Mouse (Mus musculus) right cerebral cortex, postnatal 25 days (tissue): ENCODE measurements around the gene Cherp.

Source experiments
- DNase-seq: peaks from one replicate; pipeline ENCODE4 v3.0.0; 2022

Cherp gene

DNA sequence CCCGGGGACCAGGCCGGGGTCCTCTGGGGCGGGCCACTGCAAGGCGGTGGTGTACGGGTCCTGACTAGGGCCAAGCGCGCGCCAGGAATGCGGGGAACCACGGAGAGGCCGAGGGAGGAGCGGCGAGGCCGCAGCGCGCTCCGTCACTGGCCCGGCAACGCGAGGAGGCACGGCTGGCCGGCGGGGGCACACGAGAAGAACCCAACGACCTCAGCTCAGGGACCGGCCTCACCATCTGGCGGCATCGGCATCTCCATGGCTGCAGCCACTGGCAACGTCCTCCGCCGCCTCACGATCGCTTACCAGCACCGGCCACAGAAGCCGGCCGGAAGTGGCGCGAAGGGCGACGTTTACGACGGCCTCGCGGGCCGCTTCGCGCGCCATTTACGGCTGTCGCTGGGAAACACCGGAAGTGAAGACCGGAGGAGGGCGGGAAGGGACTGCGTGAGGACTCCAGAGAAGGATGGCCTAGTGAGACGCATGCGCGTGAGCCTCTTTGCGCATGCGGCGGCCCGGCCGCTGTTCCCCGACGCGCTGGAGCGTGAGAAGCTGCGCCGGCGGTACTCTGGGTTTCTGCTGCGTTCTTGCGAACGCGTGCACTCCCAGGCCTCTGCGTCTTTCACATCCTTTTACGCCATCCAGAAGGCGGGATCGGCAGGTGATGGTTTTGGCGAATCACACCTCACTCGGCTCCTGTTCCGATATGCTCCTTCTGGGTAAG is at the start of gene Cherp:
TSS of gene Cherp (minus strand) at position 401 of the 721 bp plus-strand sequence.
- DNase-seq = peak; percentile 99

DNA sequence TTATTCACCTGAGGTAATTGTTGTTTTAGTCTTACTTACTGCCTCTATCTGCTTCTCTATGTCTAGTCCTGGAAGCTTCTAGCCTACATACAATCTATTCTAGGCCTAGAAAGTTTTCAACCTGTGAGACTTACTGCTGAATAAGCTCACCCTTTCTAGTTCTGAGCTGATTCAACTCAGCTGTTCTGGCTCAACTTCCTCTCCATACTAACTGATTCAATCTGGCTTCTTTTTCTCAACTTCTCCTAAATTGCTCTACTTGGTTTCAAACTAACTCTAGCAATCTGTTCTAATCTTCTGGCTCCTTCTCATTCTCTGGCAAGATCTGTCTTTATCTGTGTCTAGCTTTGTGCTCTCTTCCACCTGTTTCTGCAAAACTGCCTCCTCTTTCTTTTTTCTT is 46.9 kb upstream of the Cherp start:
- DNase-seq = no peak

DNA sequence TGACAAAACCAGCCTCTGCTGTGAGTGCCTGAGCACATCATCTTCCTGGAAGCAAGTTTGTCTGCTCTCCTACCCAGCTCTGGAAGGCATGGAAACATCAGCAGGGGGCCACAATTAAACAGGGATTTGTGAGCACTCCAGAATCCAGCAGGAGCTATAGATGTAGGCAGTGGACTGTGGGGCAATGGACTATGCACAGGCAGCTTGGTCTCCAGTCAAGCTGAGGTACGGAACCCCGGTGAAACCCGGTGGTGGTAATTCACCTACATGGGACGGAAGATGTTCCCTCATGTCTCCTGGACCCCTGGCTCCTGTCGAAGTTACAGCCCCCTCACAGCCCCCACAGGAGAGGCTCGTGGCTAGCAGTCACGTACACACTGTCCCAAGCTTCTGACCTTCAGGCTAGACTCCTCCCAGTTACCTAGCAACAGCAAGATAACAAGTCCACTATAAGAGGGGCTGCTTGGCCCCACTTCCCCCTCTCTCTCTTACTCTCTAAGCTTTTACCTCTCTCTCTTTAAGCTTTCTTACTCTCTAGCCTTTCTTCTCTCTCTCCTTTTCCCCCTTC is 42.5 kb upstream of the Cherp start:
- DNase-seq = no peak

DNA sequence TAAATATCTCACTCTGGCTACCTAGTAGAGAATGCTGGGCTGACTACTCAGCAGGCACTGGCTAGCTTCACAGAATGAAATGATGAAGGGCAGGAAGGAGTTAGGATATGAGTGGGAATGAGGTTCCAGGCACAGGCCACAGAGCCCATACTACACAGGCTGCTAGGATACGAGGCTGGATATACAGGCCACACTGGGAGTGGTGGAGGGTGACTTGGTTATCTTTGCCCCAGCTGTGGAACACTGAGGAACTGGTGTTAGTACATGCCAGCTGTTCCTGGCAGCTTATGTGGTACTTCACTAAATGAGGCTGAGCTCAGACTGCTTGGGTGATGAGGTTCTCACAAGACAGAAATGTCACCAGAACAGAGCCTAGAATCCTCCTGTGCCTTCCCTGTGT is 38.1 kb upstream of the Cherp start:
- no peak for DNase-seq

DNA sequence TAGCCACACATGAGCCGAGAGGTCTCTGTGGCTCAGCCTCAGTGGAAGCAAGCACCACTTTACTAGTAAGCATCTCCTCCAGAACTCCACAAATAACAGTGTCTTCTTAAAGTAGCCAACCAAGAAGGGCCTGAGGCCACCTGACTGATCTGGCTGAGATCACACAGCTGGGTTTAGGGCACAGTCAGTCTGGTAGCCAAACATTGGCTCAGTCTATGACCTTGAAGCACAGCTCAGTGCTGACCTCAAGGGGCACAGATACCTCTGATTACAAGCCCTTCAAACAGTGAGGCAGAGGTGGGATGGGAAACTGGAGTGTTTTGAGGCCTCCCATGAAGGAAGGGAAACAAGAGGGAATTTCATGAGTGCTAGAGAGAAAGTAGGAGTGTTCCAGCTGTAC is 37.6 kb upstream of the Cherp start:
- DNase-seq = no peak

DNA sequence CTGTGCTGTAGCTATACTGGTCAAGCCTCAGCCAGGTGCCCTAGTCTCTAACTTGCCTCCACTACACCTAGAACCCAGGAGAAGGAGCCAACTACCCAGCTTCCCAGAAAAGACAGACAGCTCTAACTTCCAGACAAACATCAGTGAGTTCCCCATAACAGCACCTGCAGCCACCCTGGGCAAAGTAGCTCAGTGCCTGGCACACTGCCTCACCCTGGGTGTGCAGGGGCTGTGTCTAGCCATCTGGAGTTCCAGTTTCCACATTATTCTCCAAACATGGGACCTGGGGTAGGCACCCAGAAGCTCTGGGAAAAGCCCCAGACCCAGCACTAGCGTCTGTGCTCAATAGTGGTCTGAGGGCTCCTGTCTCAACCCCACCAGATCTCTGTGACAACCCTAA is 32.5 kb upstream of the Cherp start:
- no peak for DNase-seq

DNA sequence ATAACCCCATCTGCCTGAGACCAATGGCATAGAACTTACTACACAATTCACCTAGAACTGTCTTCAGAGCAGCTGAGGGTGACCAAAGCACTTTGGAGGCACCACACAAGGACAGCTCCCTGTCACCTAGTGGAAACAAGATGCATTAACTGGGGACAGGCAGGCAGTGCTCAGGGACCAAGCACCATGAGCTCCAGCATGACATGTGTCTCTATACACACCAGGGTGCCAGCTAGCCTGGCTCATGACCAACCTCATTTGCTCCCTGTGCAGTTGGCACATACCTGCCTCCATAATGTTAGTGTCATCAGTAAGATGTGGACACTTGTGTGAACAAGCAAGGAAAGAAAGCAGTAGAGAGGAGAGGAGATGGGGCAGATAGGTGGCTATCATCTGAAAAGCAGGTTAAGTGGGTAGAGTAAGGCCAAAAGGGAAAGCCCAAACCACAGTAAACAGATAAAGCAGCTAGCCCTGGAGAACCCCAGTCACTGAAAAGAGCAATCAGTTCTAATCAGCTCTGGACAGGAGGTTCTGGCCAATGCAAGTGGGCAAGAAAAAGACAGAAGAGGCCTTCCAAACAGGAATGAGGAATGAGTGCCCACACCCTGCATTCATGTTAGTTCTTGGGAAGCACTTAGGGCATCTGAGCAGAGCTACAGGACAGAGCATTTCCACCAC is 29.8 kb upstream of the Cherp start:
- no peak for DNase-seq

DNA sequence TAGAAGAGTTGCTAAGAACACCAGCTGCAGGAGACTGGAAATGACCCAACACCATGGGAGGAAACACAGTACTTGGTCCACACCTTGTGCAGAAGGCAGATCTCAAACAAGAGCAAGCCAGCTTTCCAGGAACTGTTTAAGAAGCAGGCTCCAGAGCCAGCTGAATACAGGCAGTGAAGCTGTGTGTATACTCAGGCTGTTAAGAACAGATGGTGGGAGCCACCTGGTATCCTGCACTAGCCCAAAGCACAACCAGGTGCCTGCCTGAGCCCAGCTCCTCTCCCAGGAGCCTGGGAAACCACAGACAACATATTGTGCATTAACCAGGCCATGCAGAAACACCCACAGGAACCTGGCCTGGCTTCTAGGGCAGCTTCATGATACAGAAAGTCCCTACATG is 29.1 kb upstream of the Cherp start:
- peak; percentile 71 for DNase-seq

DNA sequence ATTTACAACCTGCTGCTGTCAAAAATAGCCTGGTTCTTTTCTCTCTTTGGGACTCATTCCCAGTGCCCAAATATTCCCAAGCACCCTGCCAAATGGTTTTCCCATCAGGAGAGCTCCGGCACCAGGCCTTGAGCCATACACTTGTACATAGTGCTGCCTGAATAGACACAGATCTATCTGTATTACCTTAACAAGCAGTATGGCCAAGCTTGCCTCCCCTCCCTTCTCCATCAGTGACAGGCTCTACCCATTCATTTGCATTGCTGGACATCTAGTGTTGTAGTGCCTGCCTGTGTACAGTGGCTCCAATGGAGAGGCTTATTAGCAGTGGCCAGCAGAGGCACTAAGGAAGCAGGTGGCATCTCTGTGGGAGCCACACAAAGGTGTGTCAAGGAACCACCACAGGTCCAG is 25.5 kb upstream of the Cherp start:
- no peak for DNase-seq

DNA sequence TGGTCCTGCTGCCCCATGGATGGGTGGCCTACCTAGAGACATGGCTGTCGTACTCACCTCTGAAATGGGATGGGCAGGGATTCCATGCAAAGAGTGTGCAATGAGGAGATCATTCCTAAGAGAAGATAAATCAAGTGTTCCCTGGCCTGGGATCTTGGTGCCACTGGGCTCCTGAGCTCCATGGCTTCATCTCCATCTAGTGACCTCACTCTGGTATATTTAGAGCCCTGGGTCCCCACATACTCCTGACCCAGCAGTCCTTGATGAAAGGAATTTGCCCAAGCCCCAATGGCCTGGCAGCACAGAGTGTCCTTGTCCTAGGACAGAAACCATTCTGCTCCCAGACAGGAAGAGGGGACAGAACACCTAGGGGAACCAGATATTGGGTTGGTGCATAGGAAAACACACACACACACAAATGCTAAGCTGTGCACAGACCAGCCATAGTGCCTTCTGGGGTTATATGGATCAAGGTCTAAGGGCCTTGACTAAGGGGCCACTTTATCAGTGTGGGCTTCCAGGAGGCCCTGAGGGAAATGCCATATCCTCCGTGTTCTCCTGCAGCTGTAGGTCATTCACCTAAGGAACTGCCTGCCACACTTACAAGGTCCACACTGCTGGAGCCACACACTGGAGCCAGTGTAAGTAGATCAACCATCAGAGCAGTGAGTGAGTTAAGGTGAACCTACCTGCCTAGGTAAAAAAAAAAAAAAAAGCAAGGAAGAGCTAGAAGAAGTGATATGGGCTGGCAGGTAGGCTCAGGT is 24.7 kb upstream of the Cherp start:
- DNase-seq = no peak

DNA sequence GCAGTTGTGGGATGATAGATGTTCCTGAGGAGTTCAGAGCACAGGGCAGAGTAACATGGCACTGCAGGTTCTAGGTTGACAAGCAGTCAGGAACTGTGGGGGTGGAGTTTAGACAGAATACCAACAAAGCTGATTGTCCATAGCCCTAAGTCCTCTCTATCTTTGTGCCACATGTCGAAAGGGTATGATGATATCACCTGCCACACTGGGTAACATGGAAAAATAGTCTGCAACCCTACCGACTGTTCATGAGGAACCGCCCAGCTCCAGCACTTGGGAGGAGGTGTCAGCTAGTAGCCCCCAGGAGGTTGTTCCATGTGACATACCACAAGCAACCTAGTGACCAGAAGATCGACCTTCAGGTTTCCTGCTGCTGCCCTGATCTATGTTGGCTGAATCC is 23.5 kb upstream of the Cherp start:
- no peak for DNase-seq

DNA sequence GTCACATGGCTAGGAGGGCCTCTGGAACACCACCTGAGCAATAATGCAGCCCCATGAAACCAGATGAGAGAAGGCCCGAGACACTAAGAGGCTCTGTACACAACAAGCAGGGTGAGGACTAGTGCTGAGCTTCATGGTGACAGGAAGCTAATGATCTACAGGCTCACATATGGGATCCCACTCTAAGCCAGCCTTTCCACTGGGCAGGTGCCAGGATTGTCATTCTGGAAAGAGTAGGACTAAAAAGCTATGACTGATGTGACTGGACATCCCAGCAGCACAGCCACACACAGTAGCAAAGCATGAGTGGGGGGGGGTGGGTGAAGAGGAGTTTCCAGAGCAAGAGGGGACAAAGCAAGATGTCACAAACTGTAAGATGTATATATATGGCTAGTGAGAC is 22.9 kb upstream of the Cherp start:
- no peak for DNase-seq

DNA sequence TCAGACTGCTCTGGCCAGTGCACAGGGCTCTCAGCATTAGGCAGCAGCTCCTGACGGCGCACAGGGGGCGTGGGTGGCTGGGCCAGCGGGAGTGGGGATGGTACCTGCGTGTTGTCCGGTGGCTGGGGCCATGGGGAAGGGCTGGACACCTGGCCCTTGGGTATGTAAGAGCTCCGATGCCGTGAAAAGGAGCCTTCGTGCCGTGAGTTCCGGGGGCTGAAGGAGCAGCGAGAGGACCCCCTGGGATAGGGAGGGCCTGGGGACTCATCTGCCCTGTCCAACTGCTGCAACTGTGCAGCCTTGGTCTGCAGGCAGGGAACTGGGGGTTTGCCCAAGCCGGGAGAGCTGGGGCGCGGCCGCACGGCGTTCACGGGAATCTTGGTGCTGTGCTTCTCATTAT is 21.2 kb upstream of the Cherp start:
- no peak for DNase-seq

DNA sequence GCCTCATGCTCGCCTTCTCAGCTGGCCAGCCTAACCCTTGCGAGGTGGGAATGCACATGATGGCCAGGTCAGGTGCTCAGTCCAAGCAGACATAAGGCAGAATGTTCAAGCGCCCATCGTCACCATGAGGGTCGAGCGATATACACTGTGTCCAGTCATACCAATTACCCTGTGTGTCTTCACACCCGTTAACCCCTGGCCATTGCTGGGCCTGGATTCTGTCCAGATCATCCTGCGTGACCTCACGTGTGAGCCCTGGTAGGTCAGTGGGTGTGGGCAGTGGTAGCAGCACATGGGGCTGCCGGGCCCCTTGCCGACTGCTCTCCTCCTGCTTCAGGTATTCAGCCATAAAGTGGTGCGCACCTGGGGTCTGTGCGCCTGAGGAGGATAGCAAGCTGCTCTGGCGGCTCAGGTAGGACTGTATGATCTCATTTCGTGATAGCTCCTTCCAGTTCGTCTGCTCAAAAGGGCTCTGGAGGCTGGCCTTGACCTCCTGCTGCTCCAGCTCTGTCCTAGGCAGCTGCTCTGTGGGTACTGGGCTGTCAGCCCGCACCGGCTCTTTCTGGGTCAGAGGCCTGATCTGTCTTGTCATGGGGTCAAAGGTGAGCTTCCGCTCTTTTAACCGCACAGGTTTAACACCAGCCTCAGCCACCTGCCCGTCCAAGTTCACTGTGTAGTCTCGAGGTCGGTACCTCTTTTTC is 20.5 kb upstream of the Cherp start:
- no peak for DNase-seq

DNA sequence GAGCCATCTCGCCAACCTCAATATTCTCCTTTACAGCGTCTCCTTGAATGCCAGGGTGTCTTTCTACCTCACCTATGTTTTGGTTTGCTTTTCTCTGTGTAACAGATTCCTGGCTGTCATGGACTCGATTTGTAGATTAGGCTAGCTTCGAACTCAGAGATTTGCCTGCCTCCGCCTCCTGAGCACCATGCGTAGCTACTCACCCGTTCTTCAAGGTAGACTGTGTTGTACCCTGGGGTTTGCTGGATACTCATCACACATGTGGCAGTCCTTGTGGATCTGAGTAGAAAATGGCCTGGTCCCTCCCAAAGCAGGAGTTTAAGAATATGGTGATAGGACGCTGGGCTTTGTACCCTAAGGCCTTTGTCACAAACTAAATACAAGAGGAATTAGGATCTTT is 18.4 kb upstream of the Cherp start:
- DNase-seq = no peak

DNA sequence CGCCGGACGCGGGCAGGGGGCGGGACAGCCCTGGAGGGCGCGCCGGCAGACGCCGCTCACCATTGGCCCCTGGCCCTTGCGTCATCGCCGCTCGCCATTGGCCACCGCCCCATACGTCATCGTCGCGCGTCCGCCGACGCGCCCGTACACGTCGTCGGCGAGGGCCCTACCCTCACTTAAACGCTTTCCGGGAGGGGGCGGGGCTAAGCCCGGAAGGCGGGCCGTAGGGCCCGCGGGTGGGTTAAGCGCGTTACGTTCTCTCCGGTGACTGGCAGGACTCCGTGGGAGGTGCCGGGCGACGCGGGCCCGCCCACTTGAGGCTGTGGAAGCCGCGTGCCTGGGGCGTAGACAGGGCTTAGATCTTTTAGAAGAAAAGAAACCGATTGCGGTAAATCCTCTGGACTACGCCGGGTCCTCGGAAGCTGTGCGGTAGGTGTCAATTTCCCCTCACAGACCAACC is 17.6 kb upstream of the Cherp start:
- DNase-seq = peak; percentile 99

DNA sequence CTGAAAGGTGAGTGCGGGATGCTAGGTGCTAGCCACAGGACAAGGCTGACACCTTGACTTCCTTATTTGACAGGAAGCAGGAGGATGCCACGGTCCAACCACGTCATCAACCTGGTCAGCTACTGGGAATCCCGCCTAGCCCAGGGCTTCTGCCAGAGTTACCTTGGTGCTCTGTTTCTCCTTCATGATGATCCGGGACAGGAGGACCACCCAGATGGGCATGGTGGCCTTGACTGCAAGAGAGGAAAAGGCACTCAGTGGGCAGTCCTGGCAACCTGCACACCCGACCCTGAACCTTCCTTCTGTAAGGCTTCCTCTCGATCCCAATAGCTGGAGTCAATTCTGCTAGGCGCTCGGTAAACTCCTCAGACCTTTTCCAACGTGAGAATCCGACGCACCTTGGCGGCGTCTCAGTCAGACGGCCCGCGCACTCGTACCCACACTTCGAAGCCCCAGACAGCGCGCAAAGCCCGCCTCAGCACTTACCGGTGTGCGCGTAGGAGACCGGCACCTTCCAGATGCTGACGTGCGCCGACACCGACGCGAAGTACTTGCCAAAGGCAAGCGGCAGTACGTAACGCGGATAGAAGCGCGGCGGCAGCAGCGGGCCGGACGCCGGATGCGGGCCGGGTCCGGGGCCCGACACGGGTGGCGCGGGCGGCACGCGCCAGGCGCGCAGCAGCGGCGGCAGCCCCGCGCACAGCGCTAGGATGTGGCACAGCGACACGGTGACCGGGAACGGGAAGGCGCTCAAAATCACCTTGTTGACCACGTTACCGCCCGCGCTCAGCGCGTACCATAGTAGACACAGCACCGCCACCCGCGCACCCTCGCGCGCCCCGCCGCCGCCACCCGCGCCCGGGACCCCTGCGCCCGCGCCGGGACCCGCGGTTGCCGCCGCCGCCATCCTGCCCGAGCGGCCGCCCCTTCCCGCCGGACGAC is 16.9 kb upstream of the Cherp start, which contains the start of gene Slc35e1:
TSS of gene Slc35e1 (minus strand) at position 935 of the 942 bp plus-strand sequence.
- DNase-seq = peak; percentile 66

DNA sequence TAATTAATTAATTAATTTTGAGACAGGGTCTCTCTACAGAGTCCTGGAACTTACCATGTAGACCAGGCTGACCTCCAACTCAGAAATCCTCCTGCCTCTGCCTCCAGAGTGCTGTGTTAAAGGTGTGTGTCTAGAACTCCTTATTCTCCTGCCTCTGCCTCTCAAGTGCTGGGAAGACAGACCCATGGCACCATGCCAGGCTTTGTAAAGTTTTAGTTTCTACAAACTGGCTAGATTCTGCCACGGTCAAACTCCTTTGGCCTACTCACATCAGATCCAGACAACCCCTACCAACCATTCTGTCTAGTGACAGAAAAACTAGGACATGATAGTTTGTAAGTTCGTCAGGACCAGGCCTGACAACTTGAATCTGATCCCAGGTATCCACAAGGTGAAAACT is 16.0 kb upstream of the Cherp start:
- no peak for DNase-seq

DNA sequence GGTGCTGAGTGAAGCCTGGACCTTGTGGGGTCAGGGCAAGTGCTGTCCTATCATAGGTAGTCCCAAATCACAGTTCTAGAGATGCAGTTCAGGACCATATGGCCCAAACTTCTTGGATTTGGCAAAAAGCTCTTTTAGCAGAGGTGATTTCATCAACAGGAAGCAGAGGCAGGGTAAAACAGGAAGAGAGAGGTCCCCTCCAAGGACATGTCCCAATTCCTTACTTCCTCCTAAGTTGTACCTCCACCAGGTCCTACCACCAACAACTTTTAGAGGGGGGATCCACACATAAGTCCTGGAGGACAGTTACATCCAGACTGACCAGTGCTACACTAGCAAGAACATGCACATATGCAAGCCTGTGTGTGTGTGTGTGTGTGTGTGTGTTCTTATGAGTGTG is 12.0 kb upstream of the Cherp start:
- DNase-seq = no peak

DNA sequence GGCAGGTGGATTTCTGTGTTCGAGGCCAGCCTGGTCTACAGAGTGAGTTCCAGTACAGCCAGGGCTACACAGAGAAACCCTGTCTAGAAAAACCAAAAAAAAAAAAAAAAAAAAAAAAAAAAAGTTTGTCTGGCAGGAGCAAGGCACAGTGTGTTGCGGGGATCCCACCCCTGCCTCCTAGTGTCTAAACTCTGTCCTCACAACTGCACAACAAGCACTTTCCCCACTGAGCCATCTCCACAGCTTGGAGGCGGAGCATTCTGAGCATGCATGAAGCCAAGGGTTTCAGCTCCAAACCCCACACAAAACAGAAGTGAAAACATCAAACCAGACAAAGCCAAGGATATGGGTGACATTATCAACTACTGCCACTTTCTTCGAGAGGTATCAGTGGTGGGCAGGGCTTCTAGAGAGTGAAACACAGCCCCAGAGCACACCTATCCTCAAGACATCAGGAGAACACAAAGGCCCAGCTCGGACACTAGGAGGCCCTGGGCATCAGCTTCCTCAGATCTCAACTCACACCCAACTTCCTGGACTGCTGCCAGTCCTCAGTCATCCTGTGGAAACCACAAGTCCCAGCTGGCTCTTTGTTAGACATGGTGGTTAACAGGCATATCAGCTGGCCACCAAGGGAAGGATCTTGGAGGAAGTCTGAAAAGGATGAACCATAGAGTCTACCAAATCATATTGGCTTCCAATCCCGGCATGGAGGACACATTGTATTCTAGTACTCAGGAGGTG is 10.6 kb upstream of the Cherp start:
- DNase-seq = no peak

DNA sequence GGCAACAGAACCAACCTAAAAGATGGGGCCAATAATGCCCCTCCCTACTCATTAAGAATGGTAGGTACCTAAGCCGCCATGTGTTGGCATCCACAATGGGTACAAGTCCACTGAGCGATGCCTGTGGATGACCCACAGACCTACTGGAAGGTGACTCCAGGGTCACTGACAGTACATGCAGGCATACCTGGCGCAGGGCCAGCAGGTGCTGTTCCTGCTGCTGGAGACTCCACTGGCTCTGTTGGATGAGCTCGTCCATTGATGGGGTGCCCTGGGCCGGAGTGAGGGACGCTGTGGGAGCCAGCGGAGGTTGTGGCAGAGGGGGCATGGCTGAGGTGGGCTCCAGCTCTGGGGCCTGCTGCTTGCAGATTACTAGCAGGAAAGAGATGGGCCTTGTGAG is 4.3 kb downstream of the Cherp start:
- no peak for DNase-seq
